Mouse (Mus musculus): ENCODE data around the gene Grip2. TPM values are rescaled to one million over a fixed set of nuclear protein-coding genes. Genes with fewer than 3 reads are reported as not detected.

Grip2 gene
- 20.0 and 20.5 TPM in 2 replicates for polyA plus RNA-seq (2012; rRNA removed)

GRCm38 (mm10) chr6:91827016-91827570 is at the start of gene Grip2:
TSS of gene Grip2 (minus strand) at chr6:91827250.
- no peak for TF ChIP-seq CTCF (IDR thresholded peaks at IDR 0.05; ENCODE audit: extremely low read depth, insufficient read depth, low read length)
- no peak for TF ChIP-seq POLR2A (IDR thresholded peaks at IDR 0.05; ENCODE audit: extremely low read depth, insufficient read depth, low read length)
- Histone ChIP-seq H3K27ac (ENCODE audit: insufficient read depth, low read length) (no peak within 1 kb of the TSS), H3K4me1 (ENCODE audit: control insufficient read depth, insufficient read depth, low read length) (no peaks in the 10 kb centered on the region), H3K4me3 (ENCODE audit: insufficient read depth, low read length) (no peak within 1 kb of the TSS)

DNA sequence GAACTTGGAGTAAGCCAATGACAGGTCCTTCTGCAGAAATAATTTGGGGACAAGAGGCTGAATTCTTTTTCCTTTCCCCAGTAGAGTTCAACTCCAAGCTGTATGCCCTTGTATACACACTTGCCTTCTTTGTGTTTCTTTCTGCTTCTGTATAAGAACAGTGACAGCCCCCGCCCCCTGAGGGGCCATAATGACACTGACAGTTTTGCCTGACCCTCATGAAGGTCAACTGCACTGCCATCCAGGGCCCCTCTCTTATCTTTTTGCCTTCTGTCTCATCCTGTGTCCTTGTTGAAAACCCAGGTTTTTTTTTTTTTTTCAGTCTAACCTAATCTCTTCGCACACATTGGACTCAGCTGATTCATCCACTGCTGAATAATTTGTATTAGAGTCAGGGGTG is 45.7 kb upstream of the Grip2 start:
- no peak overlapping the region for H3K27ac ChIP-seq (ENCODE audit: insufficient read depth, low read length)
- H3K4me3 ChIP-seq (ENCODE audit: insufficient read depth, low read length), result no peak overlapping the region
- TF ChIP-seq CTCF (IDR thresholded peaks at IDR 0.05; ENCODE audit: extremely low read depth, insufficient read depth, low read length) (no peak), POLR2A (IDR thresholded peaks at IDR 0.05; ENCODE audit: extremely low read depth, insufficient read depth, low read length) (no peak)
- peaks cover 2% of the 10 kb centered on the region; the same call in 1 of the 2 replicates for H3K4me1 ChIP-seq (ENCODE audit: control insufficient read depth, insufficient read depth, low read length)

DNA sequence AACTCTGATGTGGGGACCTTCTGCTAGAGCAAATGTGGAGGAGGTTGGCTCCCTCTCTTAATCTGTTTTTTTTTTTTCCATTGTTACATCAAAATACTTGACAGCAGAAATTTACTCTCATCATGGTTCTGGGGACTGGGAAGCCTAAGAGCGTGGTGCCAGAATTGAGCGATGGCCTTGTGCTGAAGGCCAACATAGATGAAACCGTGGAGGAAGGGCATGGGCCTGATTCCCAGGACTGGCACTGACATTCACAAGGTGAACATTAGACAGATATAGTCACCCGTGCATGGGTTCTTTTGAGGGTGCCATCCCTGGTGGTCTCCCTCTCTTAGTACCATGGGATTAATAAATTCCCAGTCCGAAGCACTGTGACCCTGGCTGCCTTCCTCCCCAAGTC is 41.0 kb upstream of the Grip2 start:
- H3K4me1 ChIP-seq (ENCODE audit: control insufficient read depth, insufficient read depth, low read length), result no peaks in the 10 kb centered on the region
- TF ChIP-seq POLR2A (IDR thresholded peaks at IDR 0.05; ENCODE audit: extremely low read depth, insufficient read depth, low read length) (no peak), CTCF (IDR thresholded peaks at IDR 0.05; ENCODE audit: extremely low read depth, insufficient read depth, low read length) (no peak)
- H3K27ac ChIP-seq (ENCODE audit: insufficient read depth, low read length), result no peak overlapping the region
- H3K4me3 ChIP-seq (ENCODE audit: insufficient read depth, low read length), result no peak overlapping the region

DNA sequence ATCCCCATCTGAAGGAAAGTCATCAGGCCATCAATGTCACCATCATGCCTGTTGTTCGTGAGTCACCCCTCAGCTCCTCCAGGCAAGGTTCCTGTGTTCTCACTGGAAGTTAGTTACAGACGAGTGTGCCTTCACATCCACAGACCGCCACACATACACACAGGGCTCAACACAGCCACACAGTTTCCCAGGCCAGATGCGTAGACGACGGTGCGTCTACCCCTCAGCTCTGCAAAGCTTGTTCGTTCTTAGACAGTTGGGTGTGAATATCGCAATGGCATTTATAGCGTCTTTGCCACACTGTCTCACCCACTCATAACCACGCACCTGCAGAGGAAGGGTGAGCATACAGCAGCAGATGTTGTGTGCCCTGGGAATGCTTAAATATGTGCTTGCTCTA is 38.6 kb upstream of the Grip2 start:
- Histone ChIP-seq H3K4me1 (ENCODE audit: control insufficient read depth, insufficient read depth, low read length) (no peaks in the 10 kb centered on the region), H3K4me3 (ENCODE audit: insufficient read depth, low read length) (no peak overlapping the region), H3K27ac (ENCODE audit: insufficient read depth, low read length) (no peak overlapping the region)
- no peak for TF ChIP-seq POLR2A (IDR thresholded peaks at IDR 0.05; ENCODE audit: extremely low read depth, insufficient read depth, low read length)
- TF ChIP-seq CTCF (IDR thresholded peaks at IDR 0.05; ENCODE audit: extremely low read depth, insufficient read depth, low read length), result no peak

DNA sequence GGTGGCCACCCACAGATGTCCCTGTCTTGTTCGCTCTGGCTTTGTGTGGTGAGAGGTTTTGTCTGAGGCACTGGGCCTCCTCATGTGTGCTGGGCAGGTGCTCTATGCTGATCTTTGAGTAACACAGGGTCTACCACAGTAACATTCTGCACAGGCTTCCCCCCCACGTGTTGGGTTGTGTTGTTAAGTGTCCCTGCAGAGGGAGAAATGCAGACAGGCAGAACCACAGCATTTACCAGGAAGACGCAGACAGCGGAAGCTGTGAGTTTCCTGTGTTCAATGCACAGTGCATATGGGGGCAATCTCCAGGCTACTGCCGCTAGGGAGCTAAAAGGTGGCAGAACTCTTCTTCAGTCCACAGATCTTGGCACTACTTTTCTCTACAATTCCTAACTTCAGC is 37.5 kb upstream of the Grip2 start:
- no peak overlapping the region for H3K27ac ChIP-seq (ENCODE audit: insufficient read depth, low read length)
- no peak overlapping the region for H3K4me3 ChIP-seq (ENCODE audit: insufficient read depth, low read length)
- TF ChIP-seq POLR2A (IDR thresholded peaks at IDR 0.05; ENCODE audit: extremely low read depth, insufficient read depth, low read length), result no peak
- no peak for TF ChIP-seq CTCF (IDR thresholded peaks at IDR 0.05; ENCODE audit: extremely low read depth, insufficient read depth, low read length)
- no peaks in the 10 kb centered on the region for H3K4me1 ChIP-seq (ENCODE audit: control insufficient read depth, insufficient read depth, low read length)

- no peak overlapping the region for H3K4me3 ChIP-seq (ENCODE audit: insufficient read depth, low read length)
- H3K4me1 ChIP-seq (ENCODE audit: control insufficient read depth, insufficient read depth, low read length), result no peaks in the 10 kb centered on the region
- no peak for TF ChIP-seq CTCF (IDR thresholded peaks at IDR 0.05; ENCODE audit: extremely low read depth, insufficient read depth, low read length)
- TF ChIP-seq POLR2A (IDR thresholded peaks at IDR 0.05; ENCODE audit: extremely low read depth, insufficient read depth, low read length), result no peak
- no peak overlapping the region for H3K27ac ChIP-seq (ENCODE audit: insufficient read depth, low read length)
These were observed 35.8 kb upstream of the Grip2 start for GRCm38 (mm10) chr6:91862848-91863247.

DNA sequence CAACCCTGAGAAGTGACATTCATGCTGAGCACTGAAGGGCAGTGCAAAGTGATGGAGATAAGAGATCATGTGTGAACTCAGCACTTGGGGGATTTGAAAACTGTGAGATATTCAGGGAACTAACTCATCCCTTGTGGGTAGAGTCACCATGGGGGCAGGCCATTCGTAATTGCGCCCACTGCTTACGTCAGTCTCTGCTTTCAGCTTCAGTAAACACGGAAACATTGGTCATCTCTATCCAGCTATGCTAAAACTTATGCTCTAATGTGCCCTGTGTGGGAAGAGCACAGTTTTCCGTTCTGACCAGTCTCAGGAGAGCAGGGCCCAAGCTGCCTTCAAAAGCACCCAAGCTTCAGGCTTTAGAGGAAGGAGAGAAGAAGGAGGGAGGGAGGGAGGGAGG is 31.3 kb upstream of the Grip2 start:
- TF ChIP-seq CTCF (IDR thresholded peaks at IDR 0.05; ENCODE audit: extremely low read depth, insufficient read depth, low read length) (no peak), POLR2A (IDR thresholded peaks at IDR 0.05; ENCODE audit: extremely low read depth, insufficient read depth, low read length) (no peak)
- Histone ChIP-seq H3K27ac (ENCODE audit: insufficient read depth, low read length) (no peak overlapping the region), H3K4me1 (ENCODE audit: control insufficient read depth, insufficient read depth, low read length) (no peaks in the 10 kb centered on the region), H3K4me3 (ENCODE audit: insufficient read depth, low read length) (no peak overlapping the region)

GRCm38 (mm10) chr6:91852550-91852949 is 25.5 kb upstream of the Grip2 start:
- no peaks in the 10 kb centered on the region for H3K4me1 ChIP-seq (ENCODE audit: control insufficient read depth, insufficient read depth, low read length)
- H3K27ac ChIP-seq (ENCODE audit: insufficient read depth, low read length), result no peak overlapping the region
- no peak overlapping the region for H3K4me3 ChIP-seq (ENCODE audit: insufficient read depth, low read length)
- TF ChIP-seq POLR2A (IDR thresholded peaks at IDR 0.05; ENCODE audit: extremely low read depth, insufficient read depth, low read length) (no peak), CTCF (IDR thresholded peaks at IDR 0.05; ENCODE audit: extremely low read depth, insufficient read depth, low read length) (peak; percentile 90)

GRCm38 (mm10) chr6:91843628-91844153 is 16.6 kb upstream of the Grip2 start:
- H3K27ac ChIP-seq (ENCODE audit: insufficient read depth, low read length), result no peak overlapping the region
- no peak for TF ChIP-seq CTCF (IDR thresholded peaks at IDR 0.05; ENCODE audit: extremely low read depth, insufficient read depth, low read length)
- no peak for TF ChIP-seq POLR2A (IDR thresholded peaks at IDR 0.05; ENCODE audit: extremely low read depth, insufficient read depth, low read length)
- no peaks in the 10 kb centered on the region for H3K4me1 ChIP-seq (ENCODE audit: control insufficient read depth, insufficient read depth, low read length)
- H3K4me3 ChIP-seq (ENCODE audit: insufficient read depth, low read length), result peak overlapping the region; percentile 36

GRCm38 (mm10) chr6:91842897-91843627 is 16.0 kb upstream of the Grip2 start:
- no peak overlapping the region for H3K27ac ChIP-seq (ENCODE audit: insufficient read depth, low read length)
- H3K4me1 ChIP-seq (ENCODE audit: control insufficient read depth, insufficient read depth, low read length), result no peaks in the 10 kb centered on the region
- peak overlapping the region; percentile 36 for H3K4me3 ChIP-seq (ENCODE audit: insufficient read depth, low read length)
- TF ChIP-seq POLR2A (IDR thresholded peaks at IDR 0.05; ENCODE audit: extremely low read depth, insufficient read depth, low read length) (no peak), CTCF (IDR thresholded peaks at IDR 0.05; ENCODE audit: extremely low read depth, insufficient read depth, low read length) (no peak)
